Mouse (Mus musculus): Measurements from ENCODE around the gene Mrtfb. TPM values are rescaled to one million over a fixed set of nuclear protein-coding genes. Genes with fewer than 3 reads are reported as not detected.

Mrtfb gene
- total RNA-seq, 2 experiments from 2014 or later, result 188 to 193 TPM

DNA sequence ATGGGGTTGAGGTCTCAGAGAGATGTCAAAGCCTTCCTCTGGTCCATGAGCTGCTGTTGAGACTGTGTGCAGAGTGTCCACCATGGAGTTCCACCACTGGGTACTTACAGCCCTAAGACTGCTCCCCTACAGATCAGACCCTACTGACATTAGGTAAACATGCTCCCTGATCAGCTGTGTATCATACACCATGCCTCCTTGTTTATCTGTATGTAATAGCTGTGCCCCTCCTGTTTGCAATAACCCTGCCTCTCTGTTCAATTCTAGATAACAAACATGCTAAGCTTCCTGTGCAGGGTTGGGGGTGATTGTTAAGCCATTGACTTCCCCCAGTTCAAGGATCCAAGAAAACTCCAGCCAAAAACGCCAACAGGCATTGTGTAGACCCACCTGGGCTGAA is 174.7 kb downstream of the Mrtfb start:
- Histone ChIP-seq H3K27ac (no peak overlapping the region), H3K4me3 (no peak overlapping the region)
- no peak for TF ChIP-seq CTCF (IDR thresholded peaks at IDR 0.05)
- intact Hi-C loops (cut with DNase I), result no loop called here
- no peak for DNase-seq (ENCODE audit: extremely low spot score in 1 of 2, low spot score in 2 of 2)

- intact Hi-C loops (cut with DNase I), result no loop called here
- no peak for DNase-seq (ENCODE audit: extremely low spot score in 1 of 2, low spot score in 2 of 2)
- no peak overlapping the region for H3K27ac ChIP-seq
Measured at GRCm38 (mm10) chr16:13435627-13436026, 179.3 kb downstream of the Mrtfb start.

DNA sequence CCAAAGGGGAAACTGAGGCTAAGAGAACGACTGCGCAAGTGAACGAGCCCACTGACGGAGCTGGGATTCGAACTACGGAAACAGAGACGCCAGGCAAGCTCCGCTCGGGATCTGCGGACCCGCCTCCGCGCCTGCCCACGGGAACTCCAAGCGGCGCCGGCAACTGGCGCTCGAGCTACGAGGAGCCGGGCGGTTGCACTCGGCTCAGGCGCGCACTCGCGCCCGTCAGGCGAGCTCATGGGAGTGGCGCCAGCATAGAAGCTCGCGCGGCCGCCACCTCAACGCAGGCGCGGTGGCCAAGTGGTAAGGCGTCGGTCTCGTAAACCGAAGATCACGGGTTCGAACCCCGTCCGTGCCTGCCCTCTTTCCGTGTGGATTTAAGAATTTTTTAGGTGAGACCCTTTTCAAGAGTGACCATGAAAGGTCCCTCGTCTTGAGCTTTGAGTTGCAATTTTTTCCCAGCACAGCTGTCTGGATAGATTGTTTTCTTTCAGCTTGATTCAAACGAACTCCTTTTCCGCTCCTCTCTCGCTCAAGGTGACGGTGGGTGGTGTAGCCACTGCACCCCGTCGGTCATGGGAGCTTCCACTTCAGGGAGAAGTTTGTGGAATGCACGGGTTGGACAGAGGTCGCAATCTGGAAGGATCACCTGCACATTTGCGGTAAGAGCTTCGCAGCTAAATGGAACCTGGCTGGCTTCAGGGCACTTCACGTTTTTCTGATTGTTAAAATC is 180.9 kb downstream of the Mrtfb start:
- Histone ChIP-seq H3K27ac (peak overlapping the region; percentile 88), H3K4me3 (peak overlapping the region; percentile 76)
- DNase-seq (ENCODE audit: extremely low spot score in 1 of 2, low spot score in 2 of 2), result peak; percentile 99 to 100
- intact Hi-C loops (cut with DNase I), result no loop called here
- TF ChIP-seq CTCF (IDR thresholded peaks at IDR 0.05), result no peak

More at GRCm38 (mm10) chr16:13435627-13436026, 179.3 kb downstream of the Mrtfb start:
- TF ChIP-seq CTCF (IDR thresholded peaks at IDR 0.05), result no peak; the same call in 1 of the 2 replicates
- no peak overlapping the region for H3K4me3 ChIP-seq

- peak overlapping the region; percentile 76 for H3K4me3 ChIP-seq
- peak; percentile 54 to 64 for DNase-seq (ENCODE audit: extremely low spot score in 1 of 2, low spot score in 2 of 2)
- H3K27ac ChIP-seq, result peak overlapping the region; percentile 88
- peak; percentile 36 for TF ChIP-seq CTCF (IDR thresholded peaks at IDR 0.05)
- intact Hi-C loops (cut with DNase I), result no loop called here
Measured at GRCm38 (mm10) chr16:13437770-13438372, 181.6 kb downstream of the Mrtfb start.

DNA sequence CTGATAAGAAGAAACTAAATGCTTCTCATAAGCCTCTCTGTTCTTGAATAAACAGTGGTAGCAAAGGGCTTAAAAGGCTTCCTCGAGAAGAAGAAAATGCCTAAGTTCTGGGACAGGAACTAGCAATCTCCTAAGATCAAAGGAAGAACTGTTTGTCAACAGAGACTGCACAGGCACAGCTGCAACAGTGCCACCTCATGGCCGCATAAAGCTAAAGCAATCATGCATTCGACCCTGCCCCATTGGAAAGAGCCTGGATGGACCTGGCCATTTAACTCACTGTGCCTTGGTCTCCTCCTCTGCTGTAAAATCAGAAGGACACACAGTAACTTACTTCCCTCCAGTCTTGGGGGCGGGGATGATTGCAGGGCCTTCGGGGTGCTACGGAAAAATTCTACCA is 184.2 kb downstream of the Mrtfb start:
- peak; percentile 80 for TF ChIP-seq CTCF (IDR thresholded peaks at IDR 0.05)
- Histone ChIP-seq H3K4me3 (no peak overlapping the region), H3K27ac (no peak overlapping the region)
- peak; percentile 33 to 47 for DNase-seq (ENCODE audit: extremely low spot score in 1 of 2, low spot score in 2 of 2)
- intact Hi-C loops (cut with DNase I), result no loop called here

DNA sequence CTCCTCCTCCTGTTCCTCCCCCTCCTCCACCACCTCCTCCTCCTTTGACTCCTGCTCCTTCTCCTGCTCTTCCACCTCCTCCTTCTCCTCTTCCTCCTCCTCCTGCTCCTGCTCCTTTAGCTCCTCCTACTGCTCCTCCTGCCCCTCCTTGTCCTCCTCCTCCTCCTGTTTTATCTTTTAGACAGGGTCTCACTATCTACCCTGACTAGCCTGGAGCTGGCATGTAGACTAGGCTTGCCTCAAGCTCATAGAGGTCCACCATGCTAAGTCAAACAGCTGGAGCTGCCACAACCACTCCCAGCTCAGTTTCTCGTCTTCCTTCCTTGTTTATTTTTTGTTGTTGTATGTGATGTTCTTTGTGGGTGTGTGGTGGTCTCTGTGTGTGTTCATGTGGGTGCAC is 187.5 kb downstream of the Mrtfb start:
- TF ChIP-seq CTCF (IDR thresholded peaks at IDR 0.05), result no peak
- H3K27ac ChIP-seq, result no peak overlapping the region
- DNase-seq (ENCODE audit: extremely low spot score in 1 of 2, low spot score in 2 of 2), result no peak
- intact Hi-C loops (cut with DNase I), result no loop called here
- no peak overlapping the region for H3K4me3 ChIP-seq

- no peak overlapping the region for H3K4me3 ChIP-seq
- TF ChIP-seq CTCF (IDR thresholded peaks at IDR 0.05), result no peak
- no peak overlapping the region for H3K27ac ChIP-seq
Measured at GRCm38 (mm10) chr16:13445461-13445860, 189.2 kb downstream of the Mrtfb start.

GRCm38 (mm10) chr16:13446488-13446887 is 190.2 kb downstream of the Mrtfb start:
- Histone ChIP-seq H3K4me3 (peak overlapping the region; percentile 43), H3K27ac (no peak overlapping the region; the same call in 1 of the 2 replicates)
- no peak for DNase-seq (ENCODE audit: extremely low spot score in 1 of 2, low spot score in 2 of 2)
- intact Hi-C loops (cut with DNase I), result loop anchor here (5.0 kb wide), 4 partner anchors 71 to 181 kb away; no protein-coding TSS in a partner anchor
- peak; percentile 47 for TF ChIP-seq CTCF (IDR thresholded peaks at IDR 0.05)

More at GRCm38 (mm10) chr16:13445461-13445860, 189.2 kb downstream of the Mrtfb start:
- intact Hi-C loops (cut with DNase I), result loop anchor here (5.0 kb wide), 4 partner anchors 72 to 182 kb away; no protein-coding TSS in a partner anchor
- DNase-seq (ENCODE audit: extremely low spot score in 1 of 2, low spot score in 2 of 2), result no peak

DNA sequence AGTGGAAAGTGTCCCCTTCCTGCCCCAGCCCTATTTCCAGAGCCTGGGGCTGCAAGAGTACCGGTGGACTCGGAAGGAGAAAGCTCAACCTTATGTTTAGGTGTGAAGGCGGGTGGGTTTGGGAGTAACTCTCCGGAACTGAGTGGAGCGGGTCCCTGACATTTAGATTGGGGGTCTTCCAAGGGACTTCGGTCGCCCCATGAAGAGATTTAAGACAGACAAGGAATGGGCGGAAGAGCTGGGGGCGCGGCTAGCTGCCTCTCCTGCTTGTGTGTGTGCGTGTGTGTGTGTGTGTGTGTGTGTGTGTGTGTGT is 190.6 kb downstream of the Mrtfb start:
- no peak overlapping the region; the same call in 1 of the 2 replicates for H3K27ac ChIP-seq
- intact Hi-C loops (cut with DNase I), result loop anchor here (5.0 kb wide), 4 partner anchors 70 to 180 kb away; no protein-coding TSS in a partner anchor
- TF ChIP-seq CTCF (IDR thresholded peaks at IDR 0.05), result no peak
- H3K4me3 ChIP-seq, result peak overlapping the region; percentile 43
- no peak for DNase-seq (ENCODE audit: extremely low spot score in 1 of 2, low spot score in 2 of 2)

- TF ChIP-seq CTCF (IDR thresholded peaks at IDR 0.05), result no peak
- Histone ChIP-seq H3K4me3 (peak overlapping the region; percentile 78), H3K27ac (peak overlapping the region; percentile 75)
- intact Hi-C loops (cut with DNase I), result loop anchor here (5.0 kb wide), 4 partner anchors 70 to 180 kb away; no protein-coding TSS in a partner anchor
- DNase-seq (ENCODE audit: extremely low spot score in 1 of 2, low spot score in 2 of 2), result peak; percentile 62 to 69
Measured at GRCm38 (mm10) chr16:13447284-13448050, 191.2 kb downstream of the Mrtfb start.

DNA sequence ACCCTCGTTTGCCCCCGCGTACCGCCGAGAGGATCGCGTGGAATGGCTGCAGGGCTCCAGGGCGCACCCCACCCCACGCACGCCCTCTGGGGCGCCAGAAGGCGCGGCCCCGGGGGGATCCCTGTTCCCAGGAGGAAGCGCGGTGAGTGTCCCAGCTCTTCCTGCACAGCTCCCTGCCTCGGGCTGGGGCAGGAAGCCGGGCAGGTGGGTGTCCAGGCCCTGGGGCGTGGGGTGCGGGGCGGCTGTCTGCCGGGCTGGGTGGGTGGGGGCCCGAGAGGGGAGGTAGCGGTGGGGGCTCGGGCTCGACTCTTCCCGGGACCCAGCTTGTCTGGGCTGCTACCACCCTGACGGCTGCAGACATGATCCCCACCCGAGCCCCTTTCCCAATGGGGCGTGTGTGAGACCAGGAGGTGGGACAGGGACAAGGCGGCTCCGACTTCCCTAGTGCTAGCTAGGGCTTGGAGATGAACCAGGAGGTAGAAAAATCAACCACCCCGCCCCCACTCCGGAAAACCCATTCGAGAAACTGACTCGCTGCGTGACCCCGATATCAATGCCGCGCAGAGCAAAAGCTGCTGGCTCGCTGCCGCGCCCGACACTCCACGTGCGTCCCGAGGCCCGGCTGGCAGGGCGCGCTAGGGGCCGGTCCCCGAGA is 191.9 kb downstream of the Mrtfb start:
- Histone ChIP-seq H3K4me3 (peak overlapping the region; percentile 78), H3K27ac (peak overlapping the region; percentile 75)
- DNase-seq (ENCODE audit: extremely low spot score in 1 of 2, low spot score in 2 of 2), result peak; percentile 31 to 38
- no peak for TF ChIP-seq CTCF (IDR thresholded peaks at IDR 0.05)
- intact Hi-C loops (cut with DNase I), result loop anchor here (5.0 kb wide), 4 partner anchors 69 to 179 kb away; no protein-coding TSS in a partner anchor

Data from left cerebral cortex, adult 2 months (tissue).